Mouse (Mus musculus) ovary, postnatal 36 days (tissue): ENCODE measurements at regions not wholly inside any gene's neighbourhood (a gene's known extent, or its start where the extent isn't known, plus 50 kb on each side); places are given as distances from the start of the nearest gene placed in this dataset.

Experiments
- DNase-seq: peaks from one replicate; pipeline ENCODE4 v3.0.0; 2022; ENCODE audit warnings: low spot score, mixed read lengths

DNA sequence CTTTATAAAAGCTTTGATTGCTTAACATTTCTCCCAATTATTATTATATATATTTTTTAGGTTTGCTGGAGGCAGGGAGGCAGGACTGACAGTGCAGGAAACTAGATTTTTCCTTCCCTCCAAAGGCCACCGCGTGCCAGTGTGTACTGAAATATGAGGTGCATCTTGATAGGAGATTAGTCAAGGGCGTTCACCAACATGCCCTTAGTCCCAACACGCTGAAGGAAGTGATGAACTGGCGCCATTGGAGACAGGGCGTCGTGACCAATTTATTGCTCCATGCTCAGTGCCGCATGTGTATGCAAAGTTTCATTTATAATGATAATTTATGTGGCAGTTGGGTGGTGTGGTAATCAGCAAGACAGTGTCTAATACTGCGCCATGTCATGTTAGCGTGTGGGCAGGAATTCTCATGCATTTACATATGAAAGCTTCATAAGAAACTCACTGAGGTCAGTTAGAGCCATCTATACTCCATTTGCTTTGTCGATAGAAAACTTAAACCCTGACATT lies 66.2 kb downstream of the Isl1 start:
- DNase-seq: no peak

DNA sequence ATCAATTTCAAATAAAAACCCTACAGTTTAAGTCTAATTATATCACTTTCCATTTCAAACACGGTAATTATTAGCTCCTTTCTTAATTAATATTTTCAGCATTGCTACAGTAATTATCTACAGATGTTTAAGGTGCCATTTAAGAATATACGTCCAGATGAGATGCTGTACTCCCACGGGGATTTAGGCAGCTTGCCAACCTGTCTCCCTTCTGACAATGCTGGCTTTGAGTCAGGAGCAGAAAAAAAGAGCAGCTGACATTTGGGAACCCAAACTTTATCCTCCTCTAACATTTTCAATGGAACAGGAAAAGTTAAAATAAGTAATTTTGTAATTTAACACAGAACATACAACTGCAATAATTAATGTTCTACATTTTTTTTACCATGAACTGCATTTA lies 94.4 kb downstream of the Isl1 start:
- no peak for DNase-seq

DNA sequence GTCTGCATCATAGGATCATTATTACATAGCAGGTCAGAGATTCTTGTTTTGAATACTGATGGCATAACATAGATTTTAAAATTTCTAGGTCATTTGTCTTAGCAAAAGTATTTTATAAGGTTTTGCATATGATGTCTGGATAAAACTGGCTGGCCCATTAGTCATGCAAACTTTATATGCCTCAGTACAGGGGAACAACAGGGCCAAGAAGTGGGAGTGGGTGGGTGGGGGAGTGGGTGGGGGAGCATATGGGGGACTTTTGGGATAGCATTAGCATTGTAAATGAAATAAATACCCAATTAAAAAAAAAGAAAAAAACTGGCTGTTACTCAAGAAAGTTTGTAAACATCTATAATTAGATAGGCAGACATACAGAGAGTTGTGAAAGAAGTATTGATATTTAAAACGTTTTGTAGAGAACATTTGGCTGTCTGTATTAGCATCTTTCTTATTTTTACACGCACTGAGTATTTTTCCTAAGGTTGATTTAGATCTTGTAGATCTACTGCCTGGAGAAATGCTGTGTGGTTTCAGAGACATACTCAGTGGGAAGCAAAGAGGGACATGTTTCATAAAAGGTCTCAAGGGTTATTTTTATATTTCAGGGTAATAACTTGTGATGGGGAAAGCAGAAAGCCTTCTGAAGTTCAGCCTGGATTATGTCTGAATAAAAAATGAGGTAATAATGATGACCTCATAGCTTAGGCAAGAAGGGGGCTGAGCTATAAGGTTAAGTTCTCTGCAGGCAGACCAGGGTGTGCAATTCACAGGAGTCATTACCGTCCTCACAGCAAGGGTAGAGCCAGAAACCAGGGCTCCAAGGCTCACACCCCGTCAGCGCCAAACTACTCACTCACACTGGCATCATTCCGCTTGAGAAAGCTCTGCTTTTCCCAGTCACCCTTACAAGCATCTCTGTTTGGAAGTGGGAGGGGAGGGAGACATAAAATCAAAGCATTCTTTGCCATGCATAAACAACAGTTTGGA lies 95.4 kb downstream of the Isl1 start:
- no peak for DNase-seq

DNA sequence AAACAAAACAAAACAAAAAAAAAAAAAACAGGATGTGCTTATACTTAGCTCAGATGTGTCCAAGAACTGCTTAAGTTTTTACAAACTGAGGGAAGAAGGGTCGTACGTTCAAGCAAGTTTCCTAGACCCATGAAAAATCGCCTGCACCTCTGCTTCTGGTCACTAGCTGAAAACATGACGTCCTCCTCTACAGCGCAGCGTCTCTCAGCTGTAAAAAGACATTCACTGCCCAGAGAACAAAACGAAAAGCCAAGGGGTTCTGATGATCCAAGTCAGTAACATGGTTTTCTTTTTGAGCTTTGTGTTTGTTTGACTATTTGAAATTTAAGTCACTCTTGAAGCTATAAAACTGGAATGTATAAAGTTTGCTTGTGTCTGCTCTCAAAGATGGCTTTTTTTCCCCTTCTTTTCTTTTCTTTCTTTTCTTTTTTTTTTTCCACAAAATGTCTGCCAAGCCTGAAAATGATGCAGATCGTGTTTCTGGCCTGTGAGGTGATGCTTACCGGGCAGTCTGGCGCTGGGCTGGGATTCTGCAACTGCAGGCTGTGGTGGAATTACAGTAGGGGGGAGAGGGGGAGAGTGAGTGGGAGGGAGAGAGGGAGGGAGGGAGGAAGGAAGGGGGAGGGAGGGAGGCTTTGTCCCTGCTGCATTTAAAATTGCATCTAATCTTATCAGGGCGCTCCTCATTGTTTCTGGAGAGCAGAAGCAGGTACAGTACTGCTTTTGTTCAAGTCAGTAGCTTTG lies 108.1 kb downstream of the Isl1 start:
- DNase-seq: no peak

DNA sequence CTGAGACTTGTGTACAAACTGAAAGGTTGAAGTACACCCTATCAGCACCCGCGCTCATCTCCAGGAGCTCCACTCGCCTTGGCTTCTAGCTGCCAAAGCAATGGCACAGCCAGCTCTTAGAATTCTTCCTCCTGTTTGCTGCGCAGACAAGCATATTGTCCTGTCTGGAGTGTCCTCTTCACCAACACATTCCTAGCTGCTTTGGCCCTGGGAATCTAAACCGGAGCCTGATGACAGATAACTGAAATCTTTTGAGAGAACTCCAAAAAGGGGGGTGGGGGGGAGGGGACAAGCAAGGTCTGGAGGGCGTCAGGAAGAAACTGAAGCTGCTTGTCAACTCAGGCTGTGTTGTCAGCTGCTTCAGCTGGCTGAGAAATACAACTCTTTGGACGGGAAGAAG lies 122.4 kb downstream of the Isl1 start:
- no peak for DNase-seq

DNA sequence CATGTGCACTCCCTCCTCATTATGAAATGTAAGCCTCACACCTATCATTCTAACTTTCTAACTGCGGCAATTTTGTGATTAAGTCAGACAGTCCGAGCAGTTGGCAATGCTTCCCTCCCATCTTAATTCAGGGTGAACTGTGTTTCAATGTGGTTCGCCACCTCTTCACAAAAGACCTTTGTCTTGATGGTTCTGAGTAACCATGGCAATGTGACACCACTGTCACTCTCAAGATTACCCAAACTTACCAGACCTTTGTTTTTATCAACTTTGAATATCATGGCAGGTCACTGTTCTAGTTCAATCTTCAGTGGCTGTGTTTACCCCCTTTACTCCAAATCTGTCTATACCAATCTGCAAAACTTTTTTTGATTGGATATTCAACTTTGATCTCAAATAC lies 131.7 kb downstream of the Isl1 start:
- no peak for DNase-seq

DNA sequence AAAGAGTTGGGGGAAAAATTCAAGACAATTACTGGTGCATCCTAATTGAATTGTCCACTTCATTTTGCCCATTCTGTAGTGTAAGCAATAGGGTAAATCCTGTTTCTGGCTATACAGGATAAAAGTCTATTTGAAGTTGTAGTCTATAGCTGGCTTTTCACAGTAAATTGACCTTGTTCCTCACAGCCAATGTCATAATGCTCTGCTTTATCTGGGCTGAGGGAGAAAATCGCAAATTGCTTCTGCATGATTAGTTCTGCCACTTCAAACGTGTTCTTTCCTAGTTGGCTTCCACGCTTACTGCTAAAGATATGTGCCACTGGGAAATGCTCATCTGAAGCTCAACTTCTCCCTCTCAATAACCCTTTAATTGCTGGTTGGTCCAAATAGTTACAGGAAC lies 134.5 kb downstream of the Isl1 start:
- DNase-seq: no peak

DNA sequence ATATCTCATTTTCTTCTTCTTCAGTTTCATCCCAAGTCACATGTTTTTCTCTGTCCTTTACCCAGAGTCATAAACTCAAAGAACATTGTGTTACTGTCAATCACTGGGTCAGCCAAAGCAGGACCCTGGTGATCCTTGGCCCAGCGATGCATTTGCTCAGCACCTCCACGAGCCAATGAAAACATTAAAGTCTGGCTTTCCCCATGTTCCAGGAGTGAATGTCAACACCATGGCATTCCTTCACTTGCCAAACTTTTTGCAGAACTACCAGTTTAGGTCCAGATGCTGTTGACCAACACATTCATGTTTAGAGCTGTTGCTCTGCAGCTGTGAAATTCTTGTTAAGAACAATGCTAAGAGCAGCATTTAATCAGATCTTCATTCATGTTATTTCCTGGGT lies 135.6 kb downstream of the Isl1 start:
- no peak for DNase-seq

DNA sequence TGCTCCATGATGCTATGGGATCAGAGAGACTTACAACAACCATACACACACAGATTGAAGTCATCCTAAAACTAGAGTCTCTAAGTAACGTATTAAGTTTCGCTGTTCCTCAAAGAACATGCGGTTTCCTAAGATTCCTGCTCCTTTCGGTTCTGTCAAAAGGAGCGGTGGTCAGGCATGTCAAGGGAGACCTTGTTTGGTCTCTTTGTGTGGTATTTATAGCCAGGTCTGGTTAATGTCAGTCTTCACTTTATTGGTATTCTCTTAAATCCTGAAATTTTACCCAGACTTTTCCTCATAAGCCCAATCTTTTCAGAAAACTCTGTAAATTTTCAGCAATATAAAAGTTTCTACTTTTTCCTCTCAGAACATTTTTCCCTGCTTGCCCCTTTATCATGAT lies 166.5 kb downstream of the Isl1 start:
- no peak for DNase-seq

DNA sequence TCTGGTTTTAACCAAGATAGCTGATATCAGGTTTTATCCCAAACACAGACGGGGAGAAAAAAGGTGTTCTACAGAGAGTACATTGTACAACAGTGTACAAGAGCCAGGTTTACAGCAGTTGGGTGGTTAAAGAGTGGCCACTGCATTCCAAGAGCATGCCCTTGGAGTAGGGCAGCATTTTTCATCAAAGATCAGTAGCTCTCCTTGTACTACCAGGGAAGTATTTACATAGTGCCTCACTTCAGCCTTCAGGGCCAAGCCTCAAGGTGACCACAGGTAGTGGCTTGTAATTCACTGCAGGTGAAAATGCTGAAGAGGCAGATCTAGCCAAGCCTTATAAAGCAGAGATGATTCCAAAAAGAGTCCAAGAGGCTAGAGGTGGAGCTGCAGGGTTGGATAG lies 190.8 kb downstream of the Isl1 start:
- DNase-seq: no peak

DNA sequence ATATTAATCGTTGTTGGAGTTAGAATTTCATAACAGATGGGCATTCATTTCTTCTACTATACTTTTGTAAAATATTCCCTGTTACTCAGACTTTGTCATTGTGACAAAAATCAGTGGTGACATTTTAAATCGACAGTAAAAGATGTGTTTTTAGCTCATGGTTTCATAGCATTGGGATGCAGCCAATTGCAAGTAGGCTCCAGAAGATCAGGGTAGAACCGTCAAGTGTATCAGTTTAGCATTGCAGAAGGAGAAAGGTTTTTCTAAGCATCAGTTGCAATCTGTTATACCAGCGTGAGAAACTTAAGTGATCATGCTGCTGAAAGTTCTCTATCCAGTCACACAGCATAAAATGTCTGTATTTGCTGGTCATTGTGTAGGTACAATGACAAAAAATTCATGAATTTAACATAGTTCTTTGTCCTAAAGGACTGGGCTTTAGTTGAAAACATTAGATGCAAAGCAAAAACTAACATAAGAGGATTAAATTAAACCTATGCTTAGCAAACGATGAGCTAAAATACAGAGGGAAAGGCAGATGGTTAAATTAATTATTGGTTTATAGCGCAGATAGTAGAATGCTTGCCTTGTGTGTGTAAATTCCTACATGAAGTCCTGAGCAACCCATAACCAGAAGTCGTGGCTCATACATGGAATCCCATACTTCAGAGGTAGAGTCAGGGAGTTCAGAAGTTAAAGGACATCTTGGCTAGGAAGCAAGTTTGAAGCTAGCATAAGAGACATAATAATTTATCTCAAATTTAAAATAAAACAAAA lies 198.3 kb downstream of the Isl1 start:
- DNase-seq: no peak

DNA sequence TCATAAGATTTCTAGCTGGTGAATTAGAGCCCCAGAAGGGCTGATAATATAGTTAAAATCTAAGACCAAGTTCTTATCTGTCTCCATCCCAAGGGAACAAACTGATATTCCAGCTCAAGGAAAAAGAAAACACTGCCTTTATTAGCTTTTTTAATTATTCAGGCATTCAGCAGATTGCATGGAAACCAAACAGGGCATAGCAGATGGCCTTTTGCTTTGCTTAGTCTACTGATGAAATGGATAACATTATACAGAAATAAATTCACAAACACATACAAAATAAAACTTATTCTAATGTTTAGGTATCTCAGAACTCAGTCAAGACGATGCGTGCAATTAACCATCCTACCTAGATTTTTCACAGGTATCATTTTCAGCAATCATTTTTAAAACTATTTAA lies 198.9 kb downstream of the Isl1 start:
- DNase-seq: no peak

DNA sequence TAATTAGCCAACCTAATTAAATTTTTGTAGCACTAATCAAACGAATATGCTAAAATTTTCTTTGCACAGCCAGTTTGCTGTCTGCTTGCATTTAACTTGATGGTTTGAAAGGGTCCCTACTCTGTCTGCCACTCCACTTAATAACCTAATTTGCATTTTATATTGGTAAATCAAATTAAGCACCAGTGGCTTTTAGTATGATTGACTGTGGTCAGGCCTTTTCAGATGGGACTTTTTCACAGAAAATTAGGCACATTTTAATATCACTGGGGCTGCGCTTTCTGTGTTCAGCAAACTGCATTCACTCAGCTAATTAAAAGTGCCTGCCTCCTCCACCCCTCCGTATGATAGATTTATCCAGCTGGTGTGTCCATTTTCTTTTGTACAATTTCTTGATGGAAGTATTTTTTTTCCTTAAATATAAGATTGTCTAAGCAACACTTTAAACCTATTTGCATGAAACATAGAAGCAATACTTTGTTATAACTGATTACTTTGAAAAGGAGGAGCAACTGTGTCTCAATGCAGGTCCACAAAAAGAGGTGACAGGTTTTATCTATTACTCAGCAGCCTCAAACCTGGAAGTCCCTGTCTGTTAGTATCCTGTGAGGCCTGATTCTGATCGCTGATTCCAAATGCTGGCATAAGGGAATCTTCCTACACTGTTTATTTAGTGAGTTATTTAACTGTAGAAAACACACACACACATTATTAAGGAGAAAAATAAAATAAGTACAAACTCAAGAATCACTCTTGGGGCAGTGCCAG lies 221.8 kb downstream of the Isl1 start:
- no peak for DNase-seq

DNA sequence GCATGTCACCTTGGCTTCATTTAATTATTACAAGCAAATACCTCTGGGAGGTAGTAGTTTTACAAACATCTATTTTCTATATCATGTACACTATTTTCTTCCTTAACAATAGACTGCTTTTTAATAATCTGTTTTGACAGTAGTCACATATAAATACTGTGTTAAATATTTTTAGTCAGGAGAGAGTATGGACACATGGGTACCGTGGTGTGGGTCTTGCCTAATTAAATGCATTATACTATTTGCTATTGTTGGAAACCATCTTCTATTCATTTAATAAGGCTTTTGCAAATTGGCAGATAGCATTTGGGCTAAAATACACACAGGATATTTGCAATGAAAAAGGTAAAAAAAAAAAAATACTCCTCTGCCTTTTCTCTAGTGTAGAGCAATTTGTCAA lies 222.3 kb downstream of the Isl1 start:
- no peak for DNase-seq

DNA sequence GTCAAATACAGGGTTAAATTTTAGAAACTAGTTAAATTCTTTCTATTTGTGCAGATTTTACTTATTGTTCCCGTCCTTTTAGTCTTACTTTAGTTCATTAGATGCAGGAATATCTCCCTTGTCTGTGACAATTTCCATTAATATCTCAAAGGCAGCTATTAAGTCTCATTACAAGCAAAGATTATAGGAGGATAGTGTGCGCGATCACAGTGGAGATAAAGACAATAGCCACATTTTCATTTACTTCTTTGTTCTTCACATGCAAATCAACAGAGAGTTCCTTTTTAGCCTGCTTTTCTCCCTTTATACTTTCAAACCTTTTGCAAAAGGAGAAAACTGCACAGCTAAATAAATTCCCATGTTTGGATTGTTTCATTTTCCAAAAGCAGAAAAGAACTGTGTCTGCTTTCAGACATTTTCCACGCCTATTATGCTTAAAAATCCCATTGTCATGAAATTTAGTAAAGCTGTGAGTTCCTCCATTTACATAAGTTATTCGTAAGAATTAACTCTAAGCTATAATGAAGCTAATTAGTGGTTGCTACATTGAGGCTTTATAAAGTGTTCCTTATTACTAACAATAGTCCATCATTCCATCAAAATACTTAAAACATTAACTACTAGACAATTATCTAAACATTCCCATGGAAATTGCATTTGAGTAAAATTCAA lies 252.4 kb downstream of the Isl1 start:
- DNase-seq: no peak

DNA sequence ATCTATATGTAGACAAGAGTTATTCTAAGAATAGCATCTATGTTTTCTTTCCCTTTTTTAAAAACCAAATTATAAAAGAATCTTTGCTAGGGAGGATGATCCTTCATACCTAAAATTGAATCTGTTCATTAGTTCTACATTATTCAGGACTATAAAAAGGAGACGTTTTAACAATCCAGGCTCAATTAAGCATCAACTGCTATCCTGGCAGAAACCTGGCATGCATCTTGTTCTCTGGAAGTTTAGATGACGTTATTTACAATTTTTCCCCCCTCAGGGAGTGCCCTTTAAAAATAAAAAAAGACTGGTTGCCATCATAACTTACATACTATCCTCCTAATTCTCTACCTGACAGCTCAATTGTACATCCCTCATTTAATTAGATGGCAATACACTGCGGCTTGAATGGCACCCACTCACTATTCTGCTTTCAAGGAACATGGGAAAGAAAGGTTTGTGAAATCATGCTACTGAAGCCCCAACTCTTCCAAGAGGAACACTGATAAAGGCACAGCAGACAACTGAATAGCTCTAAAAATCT lies 253.3 kb downstream of the Isl1 start:
- DNase-seq: no peak

DNA sequence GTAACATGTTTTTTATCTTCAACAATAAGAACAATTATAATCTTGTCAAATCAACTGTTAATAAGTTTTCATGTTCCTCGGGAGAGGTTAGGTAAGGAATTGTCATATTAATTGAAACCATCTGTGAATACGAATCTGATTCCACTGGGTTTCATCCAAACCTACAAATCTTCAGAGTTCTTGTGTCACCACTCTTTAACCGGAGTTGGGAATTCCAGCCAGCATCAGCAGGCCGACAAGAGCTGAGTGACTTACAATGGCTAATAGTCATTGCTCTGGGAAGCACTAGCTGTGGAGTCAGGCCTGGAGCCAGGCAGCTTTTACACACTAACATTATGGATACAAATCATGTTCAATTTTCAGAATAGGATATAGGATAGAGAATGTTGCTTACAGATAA lies 273.3 kb downstream of the Isl1 start:
- no peak for DNase-seq

DNA sequence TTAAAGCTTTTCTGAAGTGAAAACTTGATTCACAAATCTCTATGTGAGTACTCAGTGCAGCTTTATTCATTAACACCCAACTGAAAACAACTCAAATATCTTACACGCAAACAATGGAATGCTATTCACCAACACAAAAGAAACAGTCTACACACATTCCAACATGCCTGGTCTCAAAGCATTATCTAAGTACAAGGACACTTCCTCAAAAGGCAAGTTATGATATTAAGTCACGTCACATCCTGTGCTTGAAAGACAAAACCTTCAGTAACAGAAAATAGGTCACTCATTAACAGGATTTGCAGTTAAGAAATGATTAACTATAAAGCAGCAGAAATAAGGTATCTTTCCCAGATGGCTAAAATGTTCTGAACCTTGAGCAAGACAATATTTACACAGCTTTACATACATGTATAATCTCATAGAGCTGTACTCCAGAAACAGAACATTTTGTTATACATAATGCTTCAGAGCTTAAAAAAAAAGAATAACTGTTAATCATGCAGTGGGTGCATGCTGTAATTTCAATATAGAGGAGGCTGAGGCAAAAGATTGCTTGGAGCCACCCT lies 279.3 kb downstream of the Isl1 start:
- DNase-seq: no peak

DNA sequence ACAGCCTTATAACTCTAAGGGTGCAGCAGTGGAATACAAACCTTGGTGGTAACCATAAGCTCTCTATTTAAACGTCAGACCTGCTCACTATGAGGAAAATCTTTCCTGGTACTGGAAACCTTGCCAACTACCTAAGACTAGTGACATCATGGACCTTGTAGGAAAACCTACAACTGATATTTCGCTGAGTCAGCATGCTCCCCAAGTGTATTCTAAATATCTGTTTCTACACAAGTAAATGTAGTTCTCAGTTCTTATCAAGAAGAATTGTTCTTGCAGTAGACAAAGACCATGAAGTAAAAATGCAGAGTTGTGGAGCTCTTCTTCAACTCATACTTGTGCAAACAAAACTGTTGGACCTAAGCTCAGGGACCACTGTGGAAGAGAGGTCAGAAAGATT lies 280.9 kb downstream of the Isl1 start:
- no peak for DNase-seq

DNA sequence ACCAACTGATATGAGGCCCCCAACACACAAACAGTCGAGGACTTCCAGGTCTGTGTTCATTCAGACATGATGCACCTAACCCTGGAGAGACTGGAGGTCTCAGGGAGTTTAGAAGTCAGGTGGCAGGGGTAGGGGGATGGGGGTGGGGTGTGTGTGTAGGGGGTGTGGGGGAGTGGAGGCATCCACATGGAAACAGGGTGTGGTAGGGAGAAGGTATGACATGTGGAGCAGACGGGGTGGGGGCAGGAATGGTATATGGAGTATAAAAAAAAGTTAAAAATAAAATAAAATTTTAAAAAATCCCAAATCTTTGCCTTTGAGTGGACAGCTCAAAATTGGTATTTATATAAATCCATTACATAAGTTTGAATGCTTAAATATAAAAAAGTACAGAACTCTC lies 282.3 kb downstream of the Isl1 start:
- DNase-seq: no peak
